Mouse (Mus musculus) liver, adult 2 months (tissue): ENCODE data around the gene Vps26b. TPM values are rescaled to one million over a fixed set of nuclear protein-coding genes. Genes with fewer than 3 reads are reported as not detected.

Experiments
- DNase-seq: peaks from one replicate; pipeline ENCODE4 v3.0.0-alpha.2; 2011; ENCODE audit warnings: low read depth, low spot score; ENCODE audit errors: extremely low read depth
- H3K27ac ChIP-seq: fragments of 200-500 bp; replicated peaks from 2 replicates; pipeline ENCODE4 v1.5.1; 2012; ENCODE audit warnings: low read depth, mild to moderate bottlenecking, control low read depth, inconsistent platforms, low read length; ENCODE audit not compliant: insufficient read depth
- H3K27me3 ChIP-seq: fragments of 200-500 bp; 2 replicates; pipeline ENCODE4 v1.6.1; 2012; ENCODE audit warnings: mild to moderate bottlenecking, moderate library complexity, low read length, inconsistent platforms; ENCODE audit not compliant: control insufficient read depth, insufficient read depth
- H3K36me3 ChIP-seq: fragments of 200-500 bp; 2 replicates; pipeline ENCODE4 v1.6.1; 2012; ENCODE audit warnings: low read length, inconsistent platforms; ENCODE audit not compliant: control insufficient read depth, insufficient read depth
- H3K4me1 ChIP-seq: fragments of 200-500 bp; 2 replicates; pipeline ENCODE4 v1.6.1; 2011; ENCODE audit warnings: low read length; ENCODE audit not compliant: control insufficient read depth, insufficient read depth
- H3K4me3 ChIP-seq: fragments of 200-500 bp; 2 replicates; pipeline ENCODE4 v1.5.1; 2011; ENCODE audit warnings: low read depth, mild to moderate bottlenecking, control low read depth, low read length, moderate library complexity; ENCODE audit not compliant: insufficient read depth
- H3K79me2 ChIP-seq: fragments of 200-500 bp; 2 replicates; pipeline ENCODE4 v1.6.1; 2012; ENCODE audit warnings: inconsistent platforms, mild to moderate bottlenecking, low read length, moderate library complexity; ENCODE audit not compliant: control insufficient read depth, insufficient read depth
- H3K9ac ChIP-seq: fragments of 200-500 bp; 2 replicates; pipeline ENCODE4 v1.6.1; 2012; ENCODE audit warnings: low read depth, mild to moderate bottlenecking, control low read depth, inconsistent platforms, low read length
- CTCF ChIP-seq: fragments of 200-500 bp; IDR thresholded peaks from 2 replicates; pipeline ENCODE4 v1.5.1; 2011; ENCODE audit warnings: low read depth, low read length, control low read depth
- POLR2A ChIP-seq: fragments of 200-500 bp; IDR thresholded peaks from 2 replicates; pipeline ENCODE4 v1.6.1; 2011; ENCODE audit warnings: low read length, control low read depth; ENCODE audit not compliant: insufficient read depth; ENCODE audit errors: extremely low read depth
- WGBS: fragments of 180-500 bp; shearing (Covaris S2); methylation state at CpG from one replicate; pipeline ENCODE4 v1.1.7; 2018; 5-methylcytosine and 5-hydroxymethylcytosine counted together
- polyA plus RNA-seq: library from polyadenylated mRNA; depleted of rRNA; stranded (reverse); fragments of >200 nt; gene quantifications from 2 replicates; pipeline ENCODE4 v1.2.3, GENCODE M21; 2012
- total RNA-seq: library from RNA; depleted of rRNA; stranded (reverse); fragments of >200 nt; gene quantifications from 2 replicates; pipeline ENCODE4 v1.2.3, GENCODE M21; 2014

Vps26b gene
- total and polyA plus RNA-seq, 2 experiments = 14.1 to 14.8 TPM

DNA sequence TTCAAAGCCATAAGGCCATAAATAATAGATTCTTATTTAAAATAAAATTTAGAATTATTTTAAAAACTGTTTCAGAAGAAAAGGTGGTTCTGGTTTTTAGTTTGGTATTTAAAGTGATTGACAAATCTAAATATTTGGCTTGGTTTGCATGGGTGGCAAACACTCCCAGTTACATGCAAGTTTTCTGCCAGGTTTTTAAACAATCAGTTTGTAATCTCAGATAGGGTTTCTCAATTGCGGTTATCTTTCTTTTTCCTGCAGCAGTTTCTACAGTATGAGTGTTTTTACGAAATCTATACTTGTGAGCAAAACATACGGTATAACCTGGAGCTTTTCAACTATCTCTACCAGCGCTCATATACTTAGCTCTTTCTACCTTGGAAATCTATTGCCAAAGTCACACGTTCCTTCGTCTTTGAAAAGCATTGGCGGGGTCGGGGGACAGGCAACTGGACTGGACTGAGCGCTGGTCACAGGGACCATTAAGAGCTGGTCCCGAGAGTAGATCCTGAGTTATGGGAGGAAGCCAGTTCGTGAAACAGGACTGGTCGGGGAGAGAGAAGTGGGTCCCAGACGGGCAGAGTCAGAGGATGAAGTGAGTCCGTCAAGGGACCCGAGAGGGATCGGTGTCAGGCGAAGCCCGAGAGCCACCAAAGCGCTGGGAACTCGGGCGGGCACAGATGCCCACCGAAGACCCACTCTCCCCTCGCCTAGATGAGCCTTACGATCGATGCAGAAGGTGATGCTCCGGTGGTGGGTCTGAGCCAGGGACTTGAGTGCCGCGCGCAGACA, 31.0 kb downstream of the Vps26b start:
- H3K9ac ChIP-seq = peak overlapping the region; percentile 86
- H3K4me1 ChIP-seq = peaks cover 12% of the 10 kb centered on the region
- H3K79me2 ChIP-seq = peaks cover 15% of the 10 kb centered on the region; the same call in 1 of the 2 replicates
- peaks cover 6% of the 10 kb centered on the region; the same call in 1 of the 2 replicates for H3K36me3 ChIP-seq
- peak; percentile 74 for DNase-seq
- WGBS = 0% methylated on average over 29 of the region's 29 CpGs
- peak overlapping the region; percentile 73 for H3K27ac ChIP-seq
- H3K4me3 ChIP-seq = peak overlapping the region; percentile 86
- TF ChIP-seq POLR2A (no peak), CTCF (no peak)
- no peaks in the 10 kb centered on the region for H3K27me3 ChIP-seq

DNA sequence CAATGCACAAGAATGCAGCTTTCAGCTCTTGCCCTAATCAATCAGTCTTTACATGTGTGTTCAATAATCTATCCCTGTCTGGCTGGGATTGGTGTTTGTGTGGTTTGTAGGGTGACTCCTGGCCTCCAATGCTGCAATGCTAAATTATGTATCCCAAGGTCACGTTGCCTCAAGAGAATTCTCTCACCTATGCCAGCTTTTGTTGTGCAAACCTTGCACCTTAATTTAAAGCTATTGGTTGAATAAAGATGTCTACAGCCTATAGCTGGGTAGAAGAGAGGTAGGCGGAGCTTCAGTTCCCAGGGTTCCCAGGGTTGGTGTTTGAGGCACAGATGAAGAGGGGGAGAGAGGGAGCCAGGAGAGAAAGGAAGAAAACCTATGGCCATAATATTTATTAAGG, 32.4 kb downstream of the Vps26b start:
- H3K27me3 ChIP-seq = no peaks in the 10 kb centered on the region
- H3K27ac ChIP-seq = no peak overlapping the region
- H3K36me3 ChIP-seq = 0 out of 2 replicates have a peak, but pooled peaks cover under 1% of the 10 kb centered on the region
- H3K9ac ChIP-seq = no peak overlapping the region
- 69% methylated on average over 2 of the region's 2 CpGs for WGBS
- DNase-seq = no peak
- peaks cover 15% of the 10 kb centered on the region for H3K4me1 ChIP-seq
- TF ChIP-seq CTCF (no peak), POLR2A (no peak)
- H3K79me2 ChIP-seq = peaks cover 15% of the 10 kb centered on the region; the same call in 1 of the 2 replicates
- no peak overlapping the region for H3K4me3 ChIP-seq

DNA sequence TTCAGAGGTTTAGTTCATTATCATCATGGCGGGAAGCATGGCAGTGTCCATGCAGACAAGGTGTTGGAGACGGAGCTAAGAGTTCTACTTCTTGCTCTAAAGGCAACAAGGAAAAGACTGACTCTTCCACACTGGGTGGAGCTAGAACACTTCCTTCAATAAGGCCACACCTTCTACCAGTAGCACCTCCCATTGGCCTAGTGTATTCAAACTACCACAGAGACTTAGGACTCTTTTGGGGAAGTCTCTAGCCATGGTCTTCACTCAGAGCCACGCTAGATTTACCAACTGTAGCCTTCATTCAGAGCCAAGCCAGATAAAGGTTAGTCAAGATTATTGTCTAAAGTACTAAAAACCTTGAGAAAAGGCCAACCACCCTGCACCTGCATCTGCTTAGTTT, 32.8 kb downstream of the Vps26b start:
- H3K4me3 ChIP-seq = no peak overlapping the region
- H3K27me3 ChIP-seq = no peaks in the 10 kb centered on the region
- DNase-seq = peak; percentile 34
- H3K27ac ChIP-seq = no peak overlapping the region
- TF ChIP-seq POLR2A (no peak), CTCF (no peak)
- peaks cover 15% of the 10 kb centered on the region for H3K4me1 ChIP-seq
- peaks cover 15% of the 10 kb centered on the region; the same call in 1 of the 2 replicates for H3K79me2 ChIP-seq
- no peak overlapping the region for H3K9ac ChIP-seq
- H3K36me3 ChIP-seq = peaks cover 4% of the 10 kb centered on the region
- WGBS = 77% methylated on average over 3 of the region's 3 CpGs

DNA sequence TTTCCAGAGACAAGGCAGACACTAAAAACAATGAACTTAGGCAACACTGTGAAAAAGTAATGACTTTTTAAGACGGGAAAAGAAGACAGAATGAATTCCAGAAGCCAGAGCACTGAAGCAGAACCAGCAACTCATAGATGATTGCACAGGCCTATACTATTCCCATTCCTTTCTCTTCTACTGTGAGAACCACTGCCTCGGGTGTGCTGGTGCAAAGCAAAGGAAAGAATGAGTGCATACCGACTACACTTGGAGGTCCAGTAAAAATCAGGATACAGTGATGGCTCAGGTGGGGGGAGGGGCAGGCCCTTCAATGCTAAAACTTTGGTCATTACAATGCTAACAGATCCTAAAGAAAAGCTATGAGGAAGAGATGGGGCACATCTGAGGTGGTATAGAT, 36.0 kb downstream of the Vps26b start:
- no peak for DNase-seq
- H3K79me2 ChIP-seq = peaks cover 15% of the 10 kb centered on the region; the same call in 1 of the 2 replicates
- peaks cover 13% of the 10 kb centered on the region for H3K4me1 ChIP-seq
- H3K27me3 ChIP-seq = no peaks in the 10 kb centered on the region
- H3K9ac ChIP-seq = no peak overlapping the region
- H3K36me3 ChIP-seq = peaks cover 23% of the 10 kb centered on the region
- 82% methylated on average over 3 of the region's 3 CpGs for WGBS
- no peak for TF ChIP-seq POLR2A
- TF ChIP-seq CTCF = no peak
- H3K27ac ChIP-seq = no peak overlapping the region
- H3K4me3 ChIP-seq = no peak overlapping the region

DNA sequence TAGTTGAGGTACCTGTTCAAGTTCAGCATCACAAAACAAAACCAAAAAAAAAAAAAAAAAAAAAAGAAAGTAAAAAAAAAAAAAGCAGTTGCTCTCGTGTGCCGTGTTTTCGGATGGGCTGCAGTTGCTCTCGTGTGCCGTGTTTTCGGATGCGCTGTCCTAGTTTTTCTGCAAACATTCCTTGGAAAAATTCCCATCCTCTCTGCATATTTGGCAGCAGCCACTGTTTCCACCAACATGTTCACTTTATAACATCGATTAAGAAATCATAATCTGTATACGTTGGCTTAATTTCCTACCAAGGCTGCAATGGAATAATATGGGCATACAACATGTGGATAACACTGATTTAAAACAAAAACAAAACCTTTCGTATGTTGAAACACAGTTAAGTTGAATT, 36.7 kb downstream of the Vps26b start:
- peaks cover 24% of the 10 kb centered on the region for H3K36me3 ChIP-seq

DNA sequence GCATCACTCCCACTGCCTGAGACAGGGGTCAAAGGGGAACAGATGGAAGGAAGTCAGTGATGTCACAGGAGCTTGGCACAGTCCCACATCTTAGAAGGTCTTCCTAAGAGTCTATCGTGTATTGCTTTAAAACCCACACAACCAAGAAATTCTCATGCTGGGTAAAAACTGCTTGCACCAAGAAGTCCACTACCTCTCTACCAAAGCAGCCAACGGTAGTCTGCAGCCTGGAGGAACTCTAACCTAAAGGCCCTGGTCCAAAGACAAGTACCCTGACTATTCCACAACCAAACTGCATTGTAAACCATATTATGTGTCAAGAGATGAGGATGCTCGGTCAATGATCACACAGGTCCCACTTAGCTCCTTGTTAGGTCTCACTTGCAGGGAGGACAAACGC, 39.7 kb downstream of the Vps26b start:
- H3K36me3 ChIP-seq = peaks cover 41% of the 10 kb centered on the region
- no peak for TF ChIP-seq POLR2A
- TF ChIP-seq CTCF = no peak
- peaks cover 5% of the 10 kb centered on the region; the same call in 1 of the 2 replicates for H3K79me2 ChIP-seq
- 88% methylated on average over 4 of the region's 4 CpGs for WGBS
- H3K27ac ChIP-seq = no peak overlapping the region
- no peak overlapping the region for H3K9ac ChIP-seq
- no peak overlapping the region for H3K4me3 ChIP-seq
- peaks cover 4% of the 10 kb centered on the region; the same call in 1 of the 2 replicates for H3K4me1 ChIP-seq
- DNase-seq = no peak
- no peaks in the 10 kb centered on the region for H3K27me3 ChIP-seq

More for the DNA sequence above, 36.7 kb downstream of the Vps26b start:
- no peak overlapping the region for H3K4me3 ChIP-seq
- H3K79me2 ChIP-seq = peaks cover 15% of the 10 kb centered on the region; the same call in 1 of the 2 replicates
- H3K4me1 ChIP-seq = peaks cover 10% of the 10 kb centered on the region
- H3K27ac ChIP-seq = no peak overlapping the region
- 45% methylated on average over 10 of the region's 10 CpGs for WGBS
- H3K9ac ChIP-seq = no peak overlapping the region
- DNase-seq = peak; percentile 69
- no peaks in the 10 kb centered on the region for H3K27me3 ChIP-seq
- TF ChIP-seq CTCF (no peak), POLR2A (no peak)
